Mouse (Mus musculus): Measurements from ENCODE around the gene Vgll4. TPM values are rescaled to one million over a fixed set of nuclear protein-coding genes. Genes with fewer than 3 reads are reported as not detected.

Gene Vgll4
- total and polyA plus RNA-seq, 3 experiments, result 33.3 to 39.4 (median 35.0) TPM

- TF ChIP-seq CTCF (IDR thresholded peaks at IDR 0.05; ENCODE audit: low read depth, low read length) (no peak), GATA1 (IDR thresholded peaks at IDR 0.05; ENCODE audit: borderline replicate concordance, low read length) (no peak), TAL1 (conservative IDR thresholded peaks at IDR 0.05; ENCODE audit: low read depth, low read length) (no peak), POLR2AphosphoS5 (IDR thresholded peaks at IDR 0.05; ENCODE audit: insufficient replicate concordance, low read depth, low read length) (no peak), GATA2 (IDR thresholded peaks at IDR 0.05; ENCODE audit: borderline replicate concordance, low read depth, low read length) (no peak)
- H3K4me1 ChIP-seq (ENCODE audit: insufficient read depth, low read depth, low read length), result peaks cover 8% of the 10 kb centered on the region
- H3K36me3 ChIP-seq (replicated peaks), result no peaks in the 10 kb centered on the region
- no peaks in the 10 kb centered on the region; the same call in 1 of the 2 replicates for H3K9me3 ChIP-seq (replicated peaks)
- no peak for DNase-seq (ENCODE audit: low spot score)
- peaks cover 18% of the 10 kb centered on the region for H3K27me3 ChIP-seq (ENCODE audit: insufficient read depth, low read length)
- ATAC-seq (ENCODE audit: extremely low read depth, insufficient number of reproducible peaks, low FRiP score, poor library complexity, severe bottlenecking), result no peak
- no peak overlapping the region for H3K4me3 ChIP-seq (ENCODE audit: low read depth, low read length)
These were observed 38.3 kb downstream of the Vgll4 start for GRCm38 (mm10) chr6:114931212-114932115.

- DNase-seq (ENCODE audit: low spot score), result no peak
- Histone ChIP-seq H3K27me3 (ENCODE audit: insufficient read depth, low read length) (peaks cover 18% of the 10 kb centered on the region), H3K4me3 (ENCODE audit: low read depth, low read length) (no peak overlapping the region), H3K9me3 (replicated peaks) (no peaks in the 10 kb centered on the region; the same call in 1 of the 2 replicates), H3K4me1 (ENCODE audit: insufficient read depth, low read depth, low read length) (peaks cover 8% of the 10 kb centered on the region), H3K36me3 (replicated peaks) (no peaks in the 10 kb centered on the region)
- TF ChIP-seq GATA1 (IDR thresholded peaks at IDR 0.05; ENCODE audit: borderline replicate concordance, low read length), result no peak
- TF ChIP-seq TAL1 (conservative IDR thresholded peaks at IDR 0.05; ENCODE audit: low read depth, low read length), result no peak
- ATAC-seq (ENCODE audit: extremely low read depth, insufficient number of reproducible peaks, low FRiP score, poor library complexity, severe bottlenecking), result no peak
These were observed 39.1 kb downstream of the Vgll4 start for GRCm38 (mm10) chr6:114930646-114931045.

- no peak overlapping the region; the same call in 1 of the 2 replicates for H3K4me3 ChIP-seq (ENCODE audit: low read depth, low read length)
- H3K36me3 ChIP-seq (replicated peaks), result no peaks in the 10 kb centered on the region
- DNase-seq (ENCODE audit: low spot score) (peak; percentile 26), ATAC-seq (ENCODE audit: extremely low read depth, insufficient number of reproducible peaks, low FRiP score, poor library complexity, severe bottlenecking) (peak; percentile 72)
- no peaks in the 10 kb centered on the region; the same call in 1 of the 2 replicates for H3K9me3 ChIP-seq (replicated peaks)
- peaks cover 8% of the 10 kb centered on the region for H3K4me1 ChIP-seq (ENCODE audit: insufficient read depth, low read depth, low read length)
- H3K27me3 ChIP-seq (ENCODE audit: insufficient read depth, low read length), result peaks cover 18% of the 10 kb centered on the region
- no peak for TF ChIP-seq CTCF (IDR thresholded peaks at IDR 0.05; ENCODE audit: low read depth, low read length)
- TF ChIP-seq POLR2AphosphoS5 (IDR thresholded peaks at IDR 0.05; ENCODE audit: insufficient replicate concordance, low read depth, low read length), result no peak
- no peak for TF ChIP-seq GATA2 (IDR thresholded peaks at IDR 0.05; ENCODE audit: borderline replicate concordance, low read depth, low read length)
- TF ChIP-seq GATA1 (IDR thresholded peaks at IDR 0.05; ENCODE audit: borderline replicate concordance, low read length), result no peak
- TF ChIP-seq TAL1 (conservative IDR thresholded peaks at IDR 0.05; ENCODE audit: low read depth, low read length), result no peak
These were observed 39.7 kb downstream of the Vgll4 start for GRCm38 (mm10) chr6:114930038-114930591.

GRCm38 (mm10) chr6:114929346-114929745 is 40.4 kb downstream of the Vgll4 start:
- DNase-seq (ENCODE audit: low spot score), result no peak
- H3K4me3 ChIP-seq (ENCODE audit: low read depth, low read length), result no peak overlapping the region
- H3K9me3 ChIP-seq (replicated peaks), result no peaks in the 10 kb centered on the region; the same call in 1 of the 2 replicates
- ATAC-seq (ENCODE audit: extremely low read depth, insufficient number of reproducible peaks, low FRiP score, poor library complexity, severe bottlenecking), result peak; percentile 48
- peaks cover 18% of the 10 kb centered on the region for H3K27me3 ChIP-seq (ENCODE audit: insufficient read depth, low read length)
- no peaks in the 10 kb centered on the region for H3K36me3 ChIP-seq (replicated peaks)
- H3K4me1 ChIP-seq (ENCODE audit: insufficient read depth, low read depth, low read length), result peaks cover 8% of the 10 kb centered on the region
- TF ChIP-seq GATA2 (IDR thresholded peaks at IDR 0.05; ENCODE audit: borderline replicate concordance, low read depth, low read length) (no peak), CTCF (IDR thresholded peaks at IDR 0.05; ENCODE audit: low read depth, low read length) (peak; percentile 32; the same call in 1 of the 2 replicates), POLR2AphosphoS5 (IDR thresholded peaks at IDR 0.05; ENCODE audit: insufficient replicate concordance, low read depth, low read length) (no peak), GATA1 (IDR thresholded peaks at IDR 0.05; ENCODE audit: borderline replicate concordance, low read length) (no peak)

GRCm38 (mm10) chr6:114928462-114928861 is 41.3 kb downstream of the Vgll4 start:
- no peak overlapping the region for H3K4me3 ChIP-seq (ENCODE audit: low read depth, low read length)
- no peak for TF ChIP-seq GATA2 (IDR thresholded peaks at IDR 0.05; ENCODE audit: borderline replicate concordance, low read depth, low read length)
- TF ChIP-seq CTCF (IDR thresholded peaks at IDR 0.05; ENCODE audit: low read depth, low read length), result peak; percentile 89
- ATAC-seq (ENCODE audit: extremely low read depth, insufficient number of reproducible peaks, low FRiP score, poor library complexity, severe bottlenecking) (no peak), DNase-seq (ENCODE audit: low spot score) (peak; percentile 63)
- H3K27me3 ChIP-seq (ENCODE audit: insufficient read depth, low read length), result peaks cover 18% of the 10 kb centered on the region
- peaks cover 8% of the 10 kb centered on the region for H3K4me1 ChIP-seq (ENCODE audit: insufficient read depth, low read depth, low read length)
- no peaks in the 10 kb centered on the region for H3K36me3 ChIP-seq (replicated peaks)
- H3K9me3 ChIP-seq (replicated peaks), result no peaks in the 10 kb centered on the region; the same call in 1 of the 2 replicates

- DNase-seq (ENCODE audit: low spot score), result no peak
- H3K9me3 ChIP-seq (replicated peaks), result no peaks in the 10 kb centered on the region; the same call in 1 of the 2 replicates
These were observed 42.4 kb downstream of the Vgll4 start for GRCm38 (mm10) chr6:114927400-114927799.

More at GRCm38 (mm10) chr6:114927400-114927799, 42.4 kb downstream of the Vgll4 start:
- Histone ChIP-seq H3K27me3 (ENCODE audit: insufficient read depth, low read length) (peaks cover 16% of the 10 kb centered on the region), H3K36me3 (replicated peaks) (no peaks in the 10 kb centered on the region), H3K4me3 (ENCODE audit: low read depth, low read length) (no peak overlapping the region), H3K4me1 (ENCODE audit: insufficient read depth, low read depth, low read length) (peaks cover 12% of the 10 kb centered on the region)
- no peak for TF ChIP-seq GATA2 (IDR thresholded peaks at IDR 0.05; ENCODE audit: borderline replicate concordance, low read depth, low read length)
- peak; percentile 41; the same call in 1 of the 2 replicates for TF ChIP-seq CTCF (IDR thresholded peaks at IDR 0.05; ENCODE audit: low read depth, low read length)
- ATAC-seq (ENCODE audit: extremely low read depth, insufficient number of reproducible peaks, low FRiP score, poor library complexity, severe bottlenecking), result no peak
